34 mouse cellular contexts compared by ENCODE assay signal in genomic region chr1:60268113-60268512, GRCm38 (mm10).
"Had no signal": no experiment of that assay in that cellular context is flagged by ENCODE, and none has a peak within 500 bp of the region (broad histone marks: within the 10 kb centered on the region; RNA-seq: fewer than 3 reads in every experiment).

No protein-coding gene starts in this region.

- H3K9ac ChIP-seq: heart, embryonic 12.5 days; heart, embryonic 13.5 days; heart, embryonic 15.5 days; hindbrain, embryonic 12.5 days; hindbrain, embryonic 13.5 days; hindbrain, embryonic 15.5 days; intestine, embryonic 15.5 days; kidney, embryonic 15.5 days had no signal

- H3K4me3 ChIP-seq: heart, embryonic 10.5 days; heart, embryonic 12.5 days; heart, embryonic 13.5 days; heart, embryonic 15.5 days; hindbrain, embryonic 10.5 days; hindbrain, embryonic 12.5 days; hindbrain, embryonic 13.5 days; hindbrain, embryonic 15.5 days; intestine, embryonic 15.5 days; kidney, embryonic 15.5 days; layer of hippocampus, adult 2 months; left cerebral cortex, adult 2 months had no signal

- H3K9me3 ChIP-seq: heart, embryonic 10.5 days; heart, embryonic 12.5 days; heart, embryonic 13.5 days; heart, embryonic 15.5 days; hindbrain, embryonic 10.5 days; hindbrain, embryonic 12.5 days; hindbrain, embryonic 13.5 days; hindbrain, embryonic 15.5 days; intestine, embryonic 15.5 days; kidney, embryonic 15.5 days had no signal

- ATAC-seq: hindbrain, postnatal 0 days; inflammation-experienced regulatory T-cells, adult 6 months; intestine, embryonic 15.5 days; intestine, embryonic 16.5 days; intestine, postnatal 0 days had no signal

- H3K27me3 ChIP-seq: heart, embryonic 12.5 days; heart, embryonic 13.5 days; heart, embryonic 15.5 days; hindbrain, embryonic 12.5 days; hindbrain, embryonic 13.5 days; hindbrain, embryonic 15.5 days; intestine, embryonic 15.5 days; kidney, embryonic 15.5 days had no signal

- H3K27ac ChIP-seq: heart, embryonic 10.5 days; heart, embryonic 13.5 days; heart, embryonic 15.5 days; hindbrain, embryonic 10.5 days; hindbrain, embryonic 12.5 days; hindbrain, embryonic 13.5 days; hindbrain, embryonic 15.5 days; hindbrain, postnatal 0 days; intestine, embryonic 15.5 days; kidney, embryonic 15.5 days; kidney, postnatal 0 days; layer of hippocampus, adult 2 months; left cerebral cortex, adult 2 months had no signal

- H3K4me1 ChIP-seq: heart, embryonic 10.5 days; heart, embryonic 12.5 days; heart, embryonic 13.5 days; heart, embryonic 15.5 days; hindbrain, embryonic 10.5 days; hindbrain, embryonic 12.5 days; hindbrain, embryonic 13.5 days; hindbrain, embryonic 15.5 days; intestine, embryonic 15.5 days; kidney, embryonic 15.5 days had no signal

- DNase-seq: heart, postnatal 10 days; heart, postnatal 14 days; heart, postnatal 36 days; heart, postnatal 4 days; kidney, adult 11 months; kidney, adult 18-20 months; kidney, adult 2 months; kidney, adult 8-10 months; kidney, adult 9 months; kidney, postnatal 10 days; kidney, postnatal 14 days; kidney, postnatal 25 days; kidney, postnatal 36 days; kidney, postnatal 4 days; layer of hippocampus, adult 9-11 months; layer of hippocampus, postnatal 36 days had no signal

- H3K4me2 ChIP-seq: heart, embryonic 11.5 days; heart, embryonic 12.5 days; heart, embryonic 13.5 days; heart, embryonic 15.5 days; hindbrain, embryonic 12.5 days; hindbrain, embryonic 13.5 days; hindbrain, embryonic 15.5 days; intestine, embryonic 15.5 days; kidney, embryonic 15.5 days had no signal
